Mouse (Mus musculus) stomach, postnatal 0 days (tissue): ENCODE measurements at regions not wholly inside any gene's neighbourhood (a gene's known extent, or its start where the extent isn't known, plus 50 kb on each side); places are given as distances from the start of the nearest gene placed in this dataset.

Experiments used
- ATAC-seq: fragments of 200-750 bp; cut with Nextera tagmentation; 2 replicates; pipeline ENCODE4 v1.8.0; 2017; ENCODE audit not compliant: low FRiP score, low TSS enrichment
- DNase-seq: peaks from one replicate; pipeline ENCODE4 v3.0.0-alpha.2; 2016; ENCODE audit warnings: low spot score
- H3K27ac ChIP-seq: fragments of 300-500 bp; sonication (generic); replicated peaks from 2 replicates; pipeline ENCODE4 v1.5.1; 2014; ENCODE audit warnings: mild to moderate bottlenecking, control low read depth
- H3K27me3 ChIP-seq: fragments of 300-500 bp; sonication (generic); 2 replicates; pipeline ENCODE4 v1.6.1; 2014; ENCODE audit warnings: low read length; ENCODE audit not compliant: control insufficient read depth, insufficient read depth
- H3K36me3 ChIP-seq: fragments of 300-500 bp; sonication (generic); 2 replicates; pipeline ENCODE4 v1.6.1; 2014; ENCODE audit warnings: low read length, mixed read lengths; ENCODE audit not compliant: control insufficient read depth, insufficient read depth
- H3K4me1 ChIP-seq: fragments of 300-500 bp; sonication (generic); replicated peaks from 2 replicates; pipeline ENCODE4 v1.6.1; 2014; ENCODE audit warnings: antibody characterized with exemption; ENCODE audit not compliant: control insufficient read depth, insufficient read depth
- H3K4me2 ChIP-seq: fragments of 300-500 bp; sonication (generic); replicated peaks from 2 replicates; pipeline ENCODE4 v1.6.1; 2014; ENCODE audit warnings: low read depth, mild to moderate bottlenecking, control low read depth, moderate library complexity
- H3K4me3 ChIP-seq: fragments of 300-500 bp; sonication (generic); 2 replicates; pipeline ENCODE4 v1.5.1; 2014; ENCODE audit warnings: low read depth, low read length, control low read depth
- H3K9ac ChIP-seq: fragments of 300-500 bp; sonication (generic); 2 replicates; pipeline ENCODE4 v1.6.1; 2014; ENCODE audit warnings: mild to moderate bottlenecking, low read length, control low read depth, mixed read lengths
- H3K9me3 ChIP-seq: fragments of 300-500 bp; sonication (generic); 2 replicates; pipeline ENCODE4 v1.6.1; 2016; ENCODE audit warnings: low read length; ENCODE audit not compliant: control insufficient read depth
- CTCF ChIP-seq: IDR thresholded peaks from 2 replicates; pipeline ENCODE4 v1.5.1; 2016; ENCODE audit warnings: antibody characterized with exemption, low read depth, mild to moderate bottlenecking, moderate library complexity
- EP300 ChIP-seq: optimal IDR thresholded peaks from 2 replicates; pipeline ENCODE3; 2016; ENCODE audit warnings: antibody characterized with exemption
- WGBS: fragments of 180-500 bp; shearing (Covaris S2); extraction: QIAGEN DNeasy Blood & Tissue Kit; methylation state at CpG from one replicate; pipeline ENCODE4 v1.1.7; 2014; 5-methylcytosine and 5-hydroxymethylcytosine counted together

- WGBS, result 56% methylated on average over 3 of the region's 3 CpGs
- no peak for DNase-seq
- no peak overlapping the region for H3K4me3 ChIP-seq
- H3K4me2 ChIP-seq, result no peak overlapping the region
- TF ChIP-seq EP300 (no peak), CTCF (no peak)
- H3K36me3 ChIP-seq, result no peaks in the 10 kb centered on the region
- H3K9me3 ChIP-seq, result no peaks in the 10 kb centered on the region
- ATAC-seq, result no peak
- no peaks in the 10 kb centered on the region for H3K4me1 ChIP-seq
- H3K9ac ChIP-seq, result no peak overlapping the region
- H3K27ac ChIP-seq, result no peak overlapping the region
- no peaks in the 10 kb centered on the region for H3K27me3 ChIP-seq
Measured at GRCm38 (mm10) chr9:81418361-81418760, 215.3 kb downstream of the Htr1b start.

DNA sequence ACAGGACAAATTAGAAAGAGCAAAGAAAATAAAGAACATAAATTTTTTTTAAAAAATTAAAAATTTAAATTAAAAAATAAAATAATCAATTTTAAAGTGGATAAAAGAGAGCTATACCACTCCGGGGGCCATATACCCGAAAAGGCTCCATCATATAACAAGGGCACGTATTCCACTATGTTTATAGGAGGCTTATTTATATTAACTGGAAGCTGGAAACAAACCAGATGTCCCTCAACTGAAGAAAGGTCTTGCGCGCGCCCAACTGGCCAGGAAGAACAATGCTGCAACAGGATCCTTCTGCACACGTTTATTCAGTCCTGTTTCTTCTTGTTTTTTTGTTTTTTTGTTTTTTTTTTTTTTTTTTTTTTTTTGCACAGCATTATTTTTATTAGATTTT is 233.6 kb downstream of the Htr1b start:
- no peaks in the 10 kb centered on the region for H3K27me3 ChIP-seq
- no peaks in the 10 kb centered on the region for H3K4me1 ChIP-seq
- H3K27ac ChIP-seq, result no peak overlapping the region
- 53% methylated on average over 7 of the region's 7 CpGs for WGBS
- no peak overlapping the region for H3K4me3 ChIP-seq
- H3K9me3 ChIP-seq, result no peaks in the 10 kb centered on the region
- DNase-seq (no peak), ATAC-seq (no peak)
- H3K9ac ChIP-seq, result no peak overlapping the region
- no peak overlapping the region for H3K4me2 ChIP-seq
- H3K36me3 ChIP-seq, result no peaks in the 10 kb centered on the region
- TF ChIP-seq EP300 (no peak), CTCF (0 out of 2 replicates have a peak, but pooled peaks have one; percentile 14)
